Mouse (Mus musculus) liver, embryonic 14.5 days (tissue): ENCODE data around the gene Nrxn1. TPM values are rescaled to one million over a fixed set of nuclear protein-coding genes. Genes with fewer than 3 reads are reported as not detected.

Experiments
- ATAC-seq: fragments of 200-750 bp; cut with Nextera tagmentation; 2 replicates; pipeline ENCODE4 v1.8.0; 2017; ENCODE audit warnings: moderate number of reproducible peaks, mild to moderate bottlenecking, moderate library complexity; ENCODE audit not compliant: insufficient read depth
- DNase-seq, 3 experiments: peaks; one replicate each; pipeline ENCODE4 v3.0.0-alpha.2; 2012 to 2013; ENCODE audit warnings: low read depth in 3 of 3, low spot score in 3 of 3
- H3K27ac ChIP-seq: fragments of 300-500 bp; sonication (generic); 2 replicates; pipeline ENCODE4 v1.5.1; 2014; ENCODE audit warnings: moderate library complexity, mild to moderate bottlenecking, control low read depth, inconsistent platforms
- H3K27me3 ChIP-seq: fragments of 300-500 bp; sonication (generic); 2 replicates; pipeline ENCODE4 v1.6.1; 2014; ENCODE audit warnings: mild to moderate bottlenecking, low read length, moderate library complexity; ENCODE audit not compliant: control insufficient read depth, insufficient read depth
- H3K36me3 ChIP-seq: fragments of 300-500 bp; sonication (generic); replicated peaks from 2 replicates; pipeline ENCODE4 v1.6.1; 2014; ENCODE audit warnings: low read depth; ENCODE audit not compliant: control insufficient read depth, insufficient read depth
- H3K4me1 ChIP-seq, 2 experiments: fragments of 200-500 bp in 1 of 2; fragments of 300-500 bp in 1 of 2; sonication (generic) in 1 of 2; replicated peaks; 2 replicates each; pipeline ENCODE4 v1.6.1; 2012 to 2014; ENCODE audit warnings: antibody characterized with exemption in 1 of 2, inconsistent platforms in 1 of 2, low read length in 1 of 2; ENCODE audit not compliant: control insufficient read depth in 2 of 2, insufficient read depth in 2 of 2
- H3K4me2 ChIP-seq: fragments of 300-500 bp; sonication (generic); 2 replicates; pipeline ENCODE4 v1.6.1; 2014; ENCODE audit warnings: low read depth, mild to moderate bottlenecking, control low read depth, moderate library complexity
- H3K4me3 ChIP-seq, 2 experiments: fragments of 200-500 bp in 1 of 2; fragments of 300-500 bp in 1 of 2; sonication (generic) in 1 of 2; 2 replicates each; pipeline ENCODE4 v1.5.1; 2012 to 2014; ENCODE audit warnings: low read depth in 2 of 2, low read length in 2 of 2, mild to moderate bottlenecking in 2 of 2, control low read depth in 1 of 2, inconsistent platforms in 1 of 2, moderate library complexity in 1 of 2; ENCODE audit not compliant: insufficient read depth in 1 of 2
- H3K9ac ChIP-seq: fragments of 300-500 bp; sonication (generic); replicated peaks from 2 replicates; pipeline ENCODE4 v1.6.1; 2014; ENCODE audit warnings: mild to moderate bottlenecking, control low read depth, moderate library complexity
- H3K9me3 ChIP-seq: fragments of 300-500 bp; sonication (generic); 2 replicates; pipeline ENCODE4 v1.6.1; 2016; ENCODE audit warnings: low read length, mixed read lengths; ENCODE audit not compliant: control insufficient read depth
- CTCF ChIP-seq: IDR thresholded peaks from 2 replicates; pipeline ENCODE4 v1.5.1; 2016; ENCODE audit warnings: antibody characterized with exemption, low read depth, control low read depth
- EP300 ChIP-seq: IDR thresholded peaks from 2 replicates; pipeline ENCODE4 v1.6.1; 2016; ENCODE audit warnings: antibody characterized with exemption, low read depth
- WGBS: fragments of 180-500 bp; shearing (Covaris S2); extraction: QIAGEN DNeasy Blood & Tissue Kit; methylation state at CpG from one replicate; pipeline ENCODE4 v1.1.7; 2014; ENCODE audit not compliant: insufficient replicate concordance; 5-methylcytosine and 5-hydroxymethylcytosine counted together
- polyA plus RNA-seq, 2 experiments: library from polyadenylated mRNA; depleted of rRNA in 1 of 2; stranded (reverse) in 1 of 2; unstranded in 1 of 2; fragments of >200 nt; fragmentation: Nextera tagmentation in 1 of 2; extraction: Ambion mirVana in 1 of 2; gene quantifications; 2 replicates each; pipeline versions ENCODE4 v1.2.1 to v1.2.3; 2012 to 2014

Gene Nrxn1
- polyA plus RNA-seq, 2 experiments: 0.03 to 0.14 TPM

- ATAC-seq (no peak), DNase-seq (no peak)
- TF ChIP-seq CTCF (no peak), EP300 (no peak)
- Histone ChIP-seq H3K4me1 (no peaks in the 10 kb centered on the region), H3K36me3 (no peaks in the 10 kb centered on the region), H3K4me3 (no peak overlapping the region), H3K4me2 (no peak overlapping the region), H3K9ac (no peak overlapping the region), H3K9me3 (no peaks in the 10 kb centered on the region), H3K27me3 (no peaks in the 10 kb centered on the region), H3K27ac (no peak overlapping the region)
- 55% methylated on average over 3 of the region's 3 CpGs for WGBS
These were observed 477.9 kb downstream of the Nrxn1 start for GRCm38 (mm10) chr17:90615019-90615418.

DNA sequence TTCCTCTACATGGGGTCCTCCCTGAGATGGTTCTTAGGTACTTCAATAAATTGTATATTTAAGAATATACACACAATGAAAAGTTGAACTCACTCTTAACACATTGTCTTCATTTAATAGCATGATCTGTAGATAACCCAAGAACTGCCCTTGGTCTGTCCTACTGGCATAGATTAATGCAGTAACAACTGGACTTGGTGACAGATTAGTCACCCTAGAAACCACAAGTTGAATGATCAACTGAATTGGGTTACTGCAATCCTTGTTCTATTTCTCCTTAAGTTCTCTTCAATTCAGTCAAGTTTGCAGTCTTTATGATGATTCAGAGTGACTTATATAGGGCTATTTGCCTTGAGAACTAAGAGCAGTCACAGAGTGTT is 485.5 kb downstream of the Nrxn1 start:
- no peak overlapping the region for H3K4me2 ChIP-seq
- no peaks in the 10 kb centered on the region for H3K27me3 ChIP-seq
- ATAC-seq (no peak), DNase-seq (no peak)
- no peaks in the 10 kb centered on the region for H3K4me1 ChIP-seq
- no peaks in the 10 kb centered on the region for H3K9me3 ChIP-seq
- TF ChIP-seq CTCF (no peak), EP300 (no peak)
- H3K4me3 ChIP-seq: no peak overlapping the region
- H3K27ac ChIP-seq: no peak overlapping the region
- no peaks in the 10 kb centered on the region for H3K36me3 ChIP-seq
- H3K9ac ChIP-seq: no peak overlapping the region

- DNase-seq (no peak), ATAC-seq (no peak)
- TF ChIP-seq EP300: no peak
- no peak for TF ChIP-seq CTCF
- Histone ChIP-seq H3K36me3 (no peaks in the 10 kb centered on the region), H3K9ac (no peak overlapping the region), H3K27ac (no peak overlapping the region), H3K4me3 (no peak overlapping the region), H3K27me3 (no peaks in the 10 kb centered on the region), H3K4me2 (no peak overlapping the region), H3K9me3 (no peaks in the 10 kb centered on the region), H3K4me1 (no peaks in the 10 kb centered on the region)
- WGBS: 54% methylated on average over 4 of the region's 4 CpGs
These were observed 486.0 kb downstream of the Nrxn1 start for GRCm38 (mm10) chr17:90606718-90607426.

DNA sequence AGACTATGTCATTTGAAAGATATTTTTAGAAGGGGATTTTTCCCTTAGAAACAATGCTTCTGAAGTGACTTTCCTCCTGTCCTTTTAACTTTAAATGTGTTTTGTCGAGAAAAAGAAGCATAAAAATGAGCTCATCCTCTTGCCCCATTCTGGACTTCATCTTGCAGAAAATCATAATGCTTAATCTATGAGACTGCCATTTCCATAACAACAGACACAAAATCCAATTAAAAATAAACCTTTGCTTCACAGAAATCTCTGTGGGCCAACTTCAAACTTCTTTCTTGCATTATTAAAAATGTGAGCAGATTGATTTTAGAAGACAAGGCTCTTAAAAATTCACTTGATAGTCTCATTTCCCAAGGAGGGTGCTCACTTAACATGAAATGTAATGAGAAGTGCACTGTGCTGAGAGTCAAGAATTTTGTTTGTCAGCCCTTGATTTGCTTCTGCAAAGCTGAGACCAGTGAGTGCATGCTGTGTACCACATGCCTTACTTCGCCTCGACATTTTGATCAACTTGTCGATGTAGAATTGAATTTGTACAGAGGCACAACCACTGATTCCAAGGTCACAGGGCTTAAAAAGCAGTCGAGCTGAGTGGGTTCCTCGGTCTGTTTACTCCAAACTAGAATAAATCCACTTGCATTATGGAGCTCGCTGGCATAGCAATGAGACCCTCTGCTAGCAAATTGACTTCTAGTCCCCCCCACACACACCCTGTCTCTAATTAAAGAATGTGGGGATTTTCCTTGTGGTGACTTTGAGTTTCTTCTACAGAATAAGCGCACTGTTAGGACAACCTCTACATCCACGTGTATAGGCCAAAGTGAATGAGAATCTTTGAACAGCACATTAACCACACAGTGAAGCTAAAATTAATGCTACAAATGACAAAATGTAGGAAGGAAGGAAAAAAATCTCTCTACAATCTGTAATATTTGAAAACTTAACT is 493.0 kb downstream of the Nrxn1 start:
- Histone ChIP-seq H3K4me2 (no peak overlapping the region), H3K9me3 (no peaks in the 10 kb centered on the region), H3K9ac (no peak overlapping the region), H3K4me3 (no peak overlapping the region), H3K4me1 (no peaks in the 10 kb centered on the region), H3K27ac (no peak overlapping the region), H3K36me3 (no peaks in the 10 kb centered on the region), H3K27me3 (no peaks in the 10 kb centered on the region)
- 60% methylated on average over 9 of the region's 9 CpGs for WGBS
- ATAC-seq (no peak), DNase-seq (no peak)
- TF ChIP-seq EP300 (no peak), CTCF (no peak)
